Mouse (Mus musculus) neural tube, embryonic 14.5 days (tissue): ENCODE data around the gene Cnih3. TPM values are rescaled to one million over a fixed set of nuclear protein-coding genes. Genes with fewer than 3 reads are reported as not detected.

Source experiments
- ATAC-seq: fragments of 200-750 bp; cut with Nextera tagmentation; 2 replicates; pipeline ENCODE4 v1.8.0; 2017; ENCODE audit warnings: low read depth, mild to moderate bottlenecking, moderate TSS enrichment, moderate library complexity
- H3K27ac ChIP-seq: fragments of 300-500 bp; sonication (generic); 2 replicates; pipeline ENCODE4 v1.5.1; 2014; ENCODE audit warnings: low read depth, mild to moderate bottlenecking, control low read depth, low read length, moderate library complexity, mixed read lengths
- H3K27me3 ChIP-seq: fragments of 300-500 bp; sonication (generic); 2 replicates; pipeline ENCODE4 v1.6.1; 2014; ENCODE audit warnings: low read length; ENCODE audit not compliant: control insufficient read depth, insufficient read depth
- H3K36me3 ChIP-seq: fragments of 300-500 bp; sonication (generic); 2 replicates; pipeline ENCODE4 v1.6.1; 2014; ENCODE audit warnings: low read length, mixed read lengths; ENCODE audit not compliant: control insufficient read depth, insufficient read depth
- H3K4me1 ChIP-seq: fragments of 300-500 bp; sonication (generic); 2 replicates; pipeline ENCODE4 v1.6.1; 2014; ENCODE audit warnings: low read length; ENCODE audit not compliant: control insufficient read depth, insufficient read depth
- H3K4me2 ChIP-seq: fragments of 300-500 bp; sonication (generic); 2 replicates; pipeline ENCODE4 v1.6.1; 2014; ENCODE audit warnings: mild to moderate bottlenecking, low read depth, low read length, control low read depth
- H3K4me3 ChIP-seq: fragments of 300-500 bp; sonication (generic); 2 replicates; pipeline ENCODE4 v1.5.1; 2014; ENCODE audit warnings: low read depth, low read length, control low read depth, mixed read lengths
- H3K9ac ChIP-seq: fragments of 300-500 bp; sonication (generic); replicated peaks from 2 replicates; pipeline ENCODE4 v1.6.1; 2014; ENCODE audit warnings: low read depth, mild to moderate bottlenecking, control low read depth, low read length, mixed read lengths
- H3K9me3 ChIP-seq: fragments of 300-500 bp; sonication (generic); 2 replicates; pipeline ENCODE4 v1.6.1; 2016; ENCODE audit warnings: low read length; ENCODE audit not compliant: control insufficient read depth
- WGBS: fragments of 180-500 bp; shearing (Covaris S2); extraction: QIAGEN DNeasy Blood & Tissue Kit; methylation state at CpG from one replicate; pipeline ENCODE4 v1.1.7; 2014; 5-methylcytosine and 5-hydroxymethylcytosine counted together
- polyA plus RNA-seq: library from polyadenylated mRNA; unstranded; fragments of >200 nt; fragmentation: Nextera tagmentation; extraction: Ambion mirVana; gene quantifications from 2 replicates; pipeline ENCODE4 v1.2.1, GENCODE M21; 2014

Cnih3 gene
- polyA plus RNA-seq, 1 experiment from 2014 or later: 25.7 TPM

DNA sequence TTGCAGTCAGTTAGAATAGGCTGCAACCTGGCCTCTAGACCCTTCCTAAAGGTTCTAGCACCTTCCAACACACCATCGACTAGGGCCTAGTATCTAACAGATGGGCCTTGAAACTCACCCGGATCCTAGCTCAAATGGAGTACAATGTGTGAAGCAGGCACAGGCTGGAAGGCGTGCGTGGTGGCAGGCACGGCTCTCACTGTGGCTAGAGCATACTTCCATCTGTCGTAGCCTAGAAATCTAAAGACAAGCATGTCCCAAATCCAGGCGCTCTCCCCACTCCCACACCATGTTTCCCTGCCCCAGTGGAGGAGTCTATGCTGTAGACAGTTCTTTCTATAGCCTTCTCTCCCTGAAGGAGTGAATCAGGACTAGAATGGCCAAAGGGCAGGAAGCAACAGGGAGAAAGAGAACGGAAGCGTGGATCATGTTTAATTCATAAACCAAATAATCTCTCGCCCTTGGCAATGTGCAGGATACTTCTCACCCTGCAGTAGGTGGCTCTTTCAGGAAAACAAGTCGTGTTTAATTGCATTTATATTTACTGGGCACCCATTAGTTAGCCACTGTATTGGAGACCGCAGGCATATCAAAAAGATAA is 29.1 kb downstream of the Cnih3 start:
- H3K27ac ChIP-seq: no peak overlapping the region

DNA sequence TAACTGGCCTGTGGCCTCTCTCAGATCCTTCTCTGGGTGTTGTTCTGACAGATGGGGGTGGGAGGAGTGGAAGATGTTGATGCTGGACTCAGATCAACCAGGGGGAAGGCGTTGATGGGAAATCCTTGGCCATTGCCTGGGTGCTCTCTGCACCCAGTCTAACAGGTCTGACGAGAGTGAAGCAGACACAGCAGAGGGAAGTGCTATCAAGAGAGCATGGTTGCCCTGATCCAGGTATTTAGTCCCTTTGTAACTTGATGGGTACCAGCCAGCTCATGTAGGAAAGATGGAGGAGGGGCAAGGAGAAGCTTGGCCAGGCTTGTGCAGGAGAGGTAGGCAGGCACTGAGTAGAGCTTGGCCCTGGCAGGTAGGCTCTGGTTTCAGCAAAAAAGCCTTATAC is 36.8 kb downstream of the Cnih3 start:
- no peaks in the 10 kb centered on the region for H3K9me3 ChIP-seq
- 95% methylated on average over 2 of the region's 2 CpGs for WGBS
- H3K27me3 ChIP-seq: no peaks in the 10 kb centered on the region
- H3K36me3 ChIP-seq: no peaks in the 10 kb centered on the region
- no peak overlapping the region for H3K27ac ChIP-seq
- H3K9ac ChIP-seq: no peak overlapping the region
- H3K4me3 ChIP-seq: no peak overlapping the region
- H3K4me1 ChIP-seq: 0 out of 2 replicates have a peak, but pooled peaks cover 3% of the 10 kb centered on the region
- H3K4me2 ChIP-seq: no peak overlapping the region
- no peak for ATAC-seq

More for the DNA sequence above, 29.1 kb downstream of the Cnih3 start:
- Histone ChIP-seq H3K4me1 (no peaks in the 10 kb centered on the region), H3K4me2 (no peak overlapping the region), H3K4me3 (no peak overlapping the region), H3K36me3 (no peaks in the 10 kb centered on the region), H3K27me3 (no peaks in the 10 kb centered on the region), H3K9ac (no peak overlapping the region), H3K9me3 (no peaks in the 10 kb centered on the region)
- WGBS: 76% methylated on average over 12 of the region's 12 CpGs
- no peak for ATAC-seq

- ATAC-seq: no peak
- Histone ChIP-seq H3K9me3 (no peaks in the 10 kb centered on the region), H3K4me3 (no peak overlapping the region), H3K27me3 (no peaks in the 10 kb centered on the region), H3K27ac (no peak overlapping the region), H3K36me3 (no peaks in the 10 kb centered on the region), H3K4me2 (no peak overlapping the region), H3K4me1 (0 out of 2 replicates have a peak, but pooled peaks cover 3% of the 10 kb centered on the region), H3K9ac (no peak overlapping the region)
- whole genome bisulfite sequencing: 91% methylated on average over 2 of the region's 2 CpGs
Measured at GRCm38 (mm10) chr1:181392489-181392888, 40.1 kb downstream of the Cnih3 start.

- H3K4me2 ChIP-seq: no peak overlapping the region
- H3K9me3 ChIP-seq: no peaks in the 10 kb centered on the region
- no peak overlapping the region for H3K4me3 ChIP-seq
- no peak overlapping the region for H3K9ac ChIP-seq
- H3K27ac ChIP-seq: no peak overlapping the region; the same call in 1 of the 2 replicates
- ATAC-seq: peak; percentile 75; the same call in 1 of the 2 replicates
- 0 out of 2 replicates have a peak, but pooled peaks cover 3% of the 10 kb centered on the region for H3K4me1 ChIP-seq
- H3K27me3 ChIP-seq: no peaks in the 10 kb centered on the region
- H3K36me3 ChIP-seq: no peaks in the 10 kb centered on the region
- 37% methylated on average over 6 of the region's 6 CpGs for WGBS
Measured at GRCm38 (mm10) chr1:181393250-181394149, 41.1 kb downstream of the Cnih3 start.

GRCm38 (mm10) chr1:181395234-181395828 is 42.9 kb downstream of the Cnih3 start:
- no peaks in the 10 kb centered on the region for H3K9me3 ChIP-seq
- H3K27me3 ChIP-seq: no peaks in the 10 kb centered on the region
- H3K4me2 ChIP-seq: no peak overlapping the region
- no peak overlapping the region for H3K4me3 ChIP-seq
- 0 out of 2 replicates have a peak, but pooled peaks cover 3% of the 10 kb centered on the region for H3K4me1 ChIP-seq
- no peak overlapping the region for H3K9ac ChIP-seq
- no peak for ATAC-seq
- H3K36me3 ChIP-seq: no peaks in the 10 kb centered on the region
- WGBS: 87% methylated on average over 6 of the region's 6 CpGs
- no peak overlapping the region for H3K27ac ChIP-seq

DNA sequence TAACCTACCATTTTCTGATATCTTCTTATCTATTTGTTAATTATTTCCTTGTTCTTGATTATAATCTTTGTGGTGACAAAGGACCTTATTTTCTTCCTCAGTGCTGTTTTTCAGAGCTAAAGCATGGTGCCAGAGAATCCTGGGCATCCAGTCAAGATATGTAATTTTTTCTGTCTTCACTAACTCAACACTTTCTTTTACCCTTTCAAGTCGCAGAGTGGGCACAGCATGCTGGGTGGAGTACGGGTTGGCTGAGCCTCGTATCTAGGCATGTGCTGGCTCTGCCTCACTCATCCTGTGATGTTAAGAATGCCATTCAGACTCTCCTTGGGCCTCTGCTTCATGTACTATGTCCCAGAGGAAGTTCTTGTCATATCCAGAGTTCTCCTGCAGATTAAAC is 46.8 kb downstream of the Cnih3 start:
- no peak for ATAC-seq
- Histone ChIP-seq H3K27ac (no peak overlapping the region), H3K4me3 (no peak overlapping the region), H3K9ac (no peak overlapping the region), H3K36me3 (no peaks in the 10 kb centered on the region), H3K4me2 (no peak overlapping the region), H3K27me3 (no peaks in the 10 kb centered on the region), H3K4me1 (no peaks in the 10 kb centered on the region), H3K9me3 (no peaks in the 10 kb centered on the region)
- WGBS: 91% methylated on average over 3 of the region's 3 CpGs

GRCm38 (mm10) chr1:181403056-181403455 is 50.6 kb downstream of the Cnih3 start:
- no peak overlapping the region for H3K27ac ChIP-seq
- H3K4me2 ChIP-seq: no peak overlapping the region
- no peaks in the 10 kb centered on the region for H3K27me3 ChIP-seq
- no peak overlapping the region for H3K4me3 ChIP-seq
- no peak overlapping the region for H3K9ac ChIP-seq
- 88% methylated on average over 7 of the region's 7 CpGs for WGBS
- H3K4me1 ChIP-seq: peaks cover 6% of the 10 kb centered on the region
- no peak for ATAC-seq
- H3K36me3 ChIP-seq: no peaks in the 10 kb centered on the region
- H3K9me3 ChIP-seq: no peaks in the 10 kb centered on the region

GRCm38 (mm10) chr1:181407281-181407680 is 54.9 kb downstream of the Cnih3 start:
- ATAC-seq: no peak
- 80% methylated on average over 11 of the region's 11 CpGs for WGBS
- Histone ChIP-seq H3K4me3 (no peak overlapping the region), H3K9me3 (no peaks in the 10 kb centered on the region), H3K4me1 (peaks cover 22% of the 10 kb centered on the region), H3K36me3 (no peaks in the 10 kb centered on the region), H3K9ac (no peak overlapping the region), H3K27me3 (no peaks in the 10 kb centered on the region), H3K4me2 (no peak overlapping the region), H3K27ac (no peak overlapping the region)
